Mouse (Mus musculus) ovary, postnatal 10 days (tissue): ENCODE data around the gene Caps2.
A peak's percentile ranks its signal among the peaks of the same experiment; 100 is the strongest.
"Not testable (repeated sequence)": the region's sequence is repeated elsewhere in the genome, so short reads cannot be mapped to it uniquely, and the experiment has no call there.

Experiments used
- DNase-seq: peaks from one replicate; pipeline ENCODE4 v3.0.0; 2022; ENCODE audit warnings: low spot score

The Caps2 gene

DNA sequence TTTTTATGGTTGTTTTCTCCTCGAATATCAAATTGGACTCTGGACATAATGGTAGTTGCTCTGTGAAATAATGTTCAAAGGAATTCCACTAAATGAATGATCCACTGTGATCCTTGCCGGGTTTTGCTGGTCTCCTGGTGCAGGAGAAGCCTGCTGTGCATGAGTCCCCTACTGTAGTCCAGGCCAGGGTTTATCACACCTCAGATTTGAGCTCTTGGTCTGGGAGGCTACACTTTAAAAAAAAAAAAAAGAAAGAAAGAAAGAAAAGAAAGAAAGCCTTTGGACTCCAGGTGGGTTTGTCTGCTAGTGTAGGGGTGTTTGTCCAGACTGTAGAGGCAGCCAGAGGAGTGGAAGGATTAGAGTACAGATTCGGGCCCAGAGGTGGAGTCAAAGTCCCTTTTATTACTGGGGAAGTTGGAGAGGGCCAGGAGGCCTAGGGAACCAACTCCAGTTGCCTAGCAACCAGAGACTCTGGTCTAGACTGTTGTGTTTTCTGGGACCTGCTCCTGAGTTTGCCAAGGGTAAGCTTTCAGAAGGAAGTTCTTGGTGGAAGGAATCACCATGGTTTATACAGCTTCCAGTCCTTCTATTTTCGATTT, at the start of gene Caps2:
Gene Caps2 (plus strand): TSS at position 454 of the 599 bp plus-strand sequence.
- no peak for DNase-seq

DNA sequence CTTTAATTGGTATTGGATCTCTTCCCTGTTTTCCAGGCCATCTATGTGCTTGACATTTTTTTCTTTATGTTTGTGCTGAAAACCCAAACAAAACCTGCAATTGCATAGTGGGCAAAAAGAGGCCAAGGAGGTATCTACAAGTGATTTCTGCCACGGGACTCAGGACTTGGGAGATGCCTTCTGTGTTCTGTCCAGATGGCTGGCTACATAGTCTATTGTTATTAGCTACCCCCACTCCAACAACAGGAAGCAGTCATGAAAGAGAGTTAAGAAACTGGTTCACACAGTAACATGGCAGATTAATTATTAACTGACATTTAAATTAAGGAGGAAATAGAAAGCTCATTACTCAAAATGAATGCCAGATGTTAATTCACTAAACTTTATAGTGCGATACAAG, 38.3 kb upstream of the Caps2 start:
- DNase-seq = not testable (repeated sequence)

DNA sequence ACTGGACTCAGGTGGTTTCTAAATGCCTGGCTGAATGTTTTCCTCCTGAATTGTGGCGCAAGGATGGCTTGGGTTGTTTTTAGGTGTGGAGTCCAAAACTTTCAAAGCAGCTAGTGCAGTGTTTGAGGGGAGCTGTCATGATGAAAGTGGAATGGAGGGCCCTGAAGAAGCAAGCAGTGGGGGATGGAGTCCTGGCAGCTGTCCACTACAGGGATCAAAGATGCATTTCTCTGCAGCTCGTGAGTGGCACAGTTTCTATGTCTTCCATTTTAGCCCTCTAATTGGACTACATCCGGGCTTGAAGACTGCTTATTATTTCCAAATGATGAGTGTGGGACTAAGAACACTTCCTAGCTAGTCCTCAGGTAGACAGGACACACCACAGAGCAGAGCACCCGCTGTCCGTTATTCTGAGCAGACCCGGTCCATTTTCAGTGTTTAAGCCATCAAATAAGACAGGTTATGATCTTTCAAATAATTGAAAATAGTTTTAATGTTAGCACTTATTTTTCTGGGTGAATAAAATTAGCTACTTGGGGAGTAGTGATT, 35.7 kb upstream of the Caps2 start:
- DNase-seq = not testable (repeated sequence)

DNA sequence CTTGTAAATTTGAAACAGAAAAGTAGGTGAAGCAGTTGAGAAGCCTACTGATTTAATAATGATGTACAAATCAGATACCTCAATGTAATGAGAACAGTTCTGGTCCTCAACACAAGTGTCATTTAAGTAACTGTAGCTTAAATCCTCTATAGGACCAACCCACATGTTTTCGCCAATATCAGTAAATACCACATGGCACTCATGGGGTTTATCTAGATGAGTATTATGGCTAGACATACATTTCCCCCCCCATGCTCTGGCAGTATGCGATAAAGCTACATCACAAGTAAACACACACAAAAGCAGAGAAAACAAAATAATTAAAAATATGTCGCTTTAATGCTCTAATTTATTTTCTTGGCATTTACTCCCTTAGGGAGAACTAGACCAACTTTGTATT, 31.2 kb upstream of the Caps2 start:
- no peak for DNase-seq

DNA sequence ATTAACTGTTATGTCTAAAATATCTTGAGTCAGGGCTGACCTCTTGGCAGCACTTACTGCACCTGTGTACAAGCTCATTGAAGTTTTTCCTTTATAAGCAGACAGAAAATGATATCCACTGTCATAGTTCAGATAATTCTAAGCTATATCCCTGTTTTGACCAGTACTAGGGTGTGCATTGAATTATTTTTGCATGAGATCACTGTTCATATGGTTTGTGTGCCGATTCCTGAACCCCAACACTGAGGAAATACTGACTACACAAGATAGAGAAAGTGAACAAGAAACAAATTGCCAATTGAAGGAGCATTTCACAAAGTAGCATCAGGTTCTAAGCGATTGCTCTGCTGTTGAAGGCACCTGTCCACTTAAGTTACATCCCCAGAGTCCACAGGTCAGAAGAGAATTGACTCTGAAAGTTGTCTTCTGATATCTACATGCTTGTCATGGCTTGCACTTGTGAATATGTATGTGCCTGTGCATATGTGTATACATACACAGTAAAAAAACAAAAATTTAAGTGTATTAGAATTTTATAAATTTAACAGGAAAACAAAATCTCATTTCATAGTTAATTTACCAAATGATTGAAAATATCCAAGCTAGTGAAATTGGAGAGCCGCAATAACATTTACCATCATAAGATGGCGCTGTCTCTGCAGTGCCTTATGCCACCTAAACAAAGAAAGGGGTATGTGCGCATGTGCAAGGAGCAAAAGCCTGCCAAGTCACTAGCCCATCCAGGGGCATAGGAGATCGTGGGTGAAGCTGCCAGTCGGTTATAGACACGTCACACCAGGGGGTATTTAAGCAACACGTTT, 25.2 kb upstream of the Caps2 start:
- no peak for DNase-seq

DNA sequence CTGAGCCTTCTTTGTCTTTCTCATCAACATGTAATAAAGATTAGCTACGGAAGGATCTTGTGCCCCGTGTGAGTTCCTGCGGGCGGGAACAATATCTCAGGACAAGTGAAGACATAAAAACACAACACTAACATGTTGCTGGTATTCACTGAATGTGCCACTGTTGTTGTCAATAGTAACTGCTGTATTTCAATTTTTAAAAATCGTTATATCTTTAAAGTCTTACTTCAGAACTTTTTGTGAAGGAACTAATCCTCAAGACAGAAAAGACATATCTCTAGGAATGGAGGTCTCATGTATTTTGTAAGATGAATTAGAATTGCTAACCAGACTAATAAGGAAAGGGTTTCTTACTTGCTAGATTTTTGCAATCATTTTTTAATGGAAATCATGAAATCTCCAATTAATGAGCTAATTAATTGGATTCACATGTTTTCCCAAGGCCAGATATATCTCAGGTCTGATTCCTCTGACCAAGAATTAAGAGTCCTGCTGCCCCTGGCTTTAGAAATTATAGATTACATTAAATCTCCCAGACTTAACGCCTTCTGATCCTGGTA, 24.5 kb upstream of the Caps2 start:
- DNase-seq = no peak

DNA sequence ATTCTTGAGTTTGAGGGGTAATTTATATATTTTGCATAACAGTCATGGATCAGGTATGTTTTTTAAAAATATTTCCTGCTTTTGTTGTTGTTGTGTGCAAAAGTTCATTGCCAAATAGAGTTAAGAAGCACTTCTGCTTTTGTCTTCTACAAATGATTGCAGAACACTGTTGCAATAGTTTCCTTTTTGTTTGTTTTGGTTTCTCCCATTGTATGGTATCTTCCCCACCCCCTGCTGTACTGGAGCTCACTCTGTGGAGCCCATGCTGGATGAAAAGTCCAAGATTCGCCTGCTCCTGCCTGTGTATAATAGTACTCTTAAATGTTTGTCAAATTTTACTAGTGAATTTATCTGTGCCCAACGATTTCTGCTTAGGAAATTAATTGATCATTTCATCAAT, 23.6 kb upstream of the Caps2 start:
- DNase-seq = no peak

DNA sequence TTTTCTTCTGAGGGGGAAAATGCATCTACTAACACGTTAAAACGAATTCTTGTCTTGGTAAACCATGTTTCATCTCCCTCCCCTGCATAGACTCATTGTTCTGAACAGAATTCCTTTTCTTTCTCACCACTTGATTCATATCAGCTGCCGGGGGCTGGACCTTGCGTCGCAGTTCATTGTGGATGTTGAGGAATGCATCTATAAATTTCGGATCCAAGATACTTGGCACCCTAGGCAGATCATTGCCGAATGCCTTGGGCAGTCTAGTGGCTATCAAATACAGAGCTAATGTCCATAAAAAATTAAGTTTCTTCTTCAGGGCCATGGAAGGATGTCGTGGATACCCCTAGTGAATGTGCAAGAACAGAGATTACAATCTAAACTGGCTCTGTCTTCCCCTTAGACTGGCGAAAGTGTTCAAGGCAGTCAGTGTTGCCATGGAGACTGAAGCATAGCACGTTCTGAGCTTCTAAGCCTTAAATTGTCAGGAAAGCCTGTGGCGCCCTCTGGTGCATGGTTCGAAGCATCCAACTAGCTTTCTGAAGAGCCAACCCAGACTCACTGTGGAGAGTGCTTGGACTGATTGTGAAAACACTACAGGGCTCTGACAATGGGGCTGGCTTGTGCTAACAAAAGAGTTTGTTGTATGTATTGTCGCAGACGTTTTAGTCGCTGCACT, 3.4 kb upstream of the Caps2 start, which contains the start of gene Glipr1l3:
Gene Glipr1l3 (minus strand): TSS at position 446 of the 679 bp plus-strand sequence.
- DNase-seq = peak; percentile 11

DNA sequence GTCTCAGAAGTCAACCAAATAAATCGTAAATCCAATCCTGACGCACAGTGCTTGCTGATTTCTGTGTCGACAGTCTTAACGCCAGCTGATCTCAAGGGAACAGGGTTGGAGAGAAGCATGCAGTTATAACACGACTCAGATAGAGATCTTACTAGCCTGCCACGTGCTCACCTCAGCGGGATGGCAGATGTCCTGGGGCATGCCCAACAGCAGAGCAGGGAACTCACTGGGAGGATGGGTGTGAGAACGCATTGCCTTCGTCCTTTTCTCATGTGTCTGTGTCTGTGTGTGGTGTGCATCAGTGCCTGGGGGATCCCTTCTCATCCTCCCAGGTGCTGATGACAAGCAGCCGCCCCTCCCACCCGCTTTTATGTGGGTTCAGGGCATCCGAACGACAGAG, 13.6 kb downstream of the Caps2 start:
- not testable (repeated sequence) for DNase-seq

DNA sequence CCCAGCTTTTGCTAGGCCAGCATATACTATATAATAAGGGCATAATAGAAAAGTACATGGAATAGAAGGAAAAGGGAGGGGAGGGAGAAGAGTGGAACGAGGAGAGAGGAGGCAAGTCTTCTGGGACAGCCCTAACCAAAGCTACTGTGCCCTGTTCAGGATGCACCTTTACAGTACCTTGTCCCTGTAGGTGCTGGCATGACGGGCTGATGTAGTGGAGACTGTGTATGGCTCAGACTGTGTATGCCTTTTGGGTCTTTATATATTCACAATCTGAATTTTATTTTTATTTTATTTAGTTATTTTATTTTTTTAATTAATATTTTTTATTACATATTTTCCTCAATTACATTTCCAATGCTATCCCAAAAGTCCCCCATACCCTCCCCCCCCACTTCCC, 30.5 kb downstream of the Caps2 start:
- DNase-seq = not testable (repeated sequence)

DNA sequence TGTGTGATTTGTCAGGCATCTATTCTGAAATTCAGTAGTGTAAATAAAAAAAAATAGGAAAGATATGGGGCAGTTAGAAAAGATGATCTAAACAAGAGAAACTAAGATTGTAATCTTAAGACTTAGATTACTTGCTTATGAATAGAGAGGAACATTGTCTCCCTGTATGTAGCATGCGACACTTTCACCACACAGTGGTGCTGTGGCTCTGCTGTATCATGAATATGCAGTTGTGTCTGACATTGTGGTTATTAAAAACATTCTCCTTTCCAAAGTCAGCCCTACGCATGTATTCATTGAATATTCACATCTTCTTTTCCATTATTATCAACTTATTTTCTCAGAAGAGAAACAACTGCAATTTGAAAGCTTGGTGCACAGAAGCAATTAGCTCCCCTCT, 40.0 kb downstream of the Caps2 start:
- no peak for DNase-seq

DNA sequence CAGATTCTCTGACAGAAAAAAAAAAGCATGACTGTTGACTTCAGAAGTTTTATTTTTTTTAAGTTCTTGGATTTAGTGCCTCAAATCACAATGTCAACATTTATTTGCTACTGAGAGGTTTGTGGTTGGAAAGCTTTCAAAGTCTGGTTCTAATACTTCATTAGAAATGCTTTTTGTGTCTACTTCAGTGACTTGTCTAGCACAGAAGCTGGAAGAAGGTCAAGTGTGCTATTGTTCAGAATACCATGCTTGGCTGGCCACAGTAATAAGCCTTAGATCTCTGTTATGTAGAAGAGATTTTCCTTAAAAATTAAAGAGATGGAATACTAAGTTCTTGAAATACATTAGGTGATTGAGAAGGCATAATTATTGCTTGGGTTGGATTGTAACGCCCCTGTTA, 63.7 kb downstream of the Caps2 start:
- DNase-seq = no peak

DNA sequence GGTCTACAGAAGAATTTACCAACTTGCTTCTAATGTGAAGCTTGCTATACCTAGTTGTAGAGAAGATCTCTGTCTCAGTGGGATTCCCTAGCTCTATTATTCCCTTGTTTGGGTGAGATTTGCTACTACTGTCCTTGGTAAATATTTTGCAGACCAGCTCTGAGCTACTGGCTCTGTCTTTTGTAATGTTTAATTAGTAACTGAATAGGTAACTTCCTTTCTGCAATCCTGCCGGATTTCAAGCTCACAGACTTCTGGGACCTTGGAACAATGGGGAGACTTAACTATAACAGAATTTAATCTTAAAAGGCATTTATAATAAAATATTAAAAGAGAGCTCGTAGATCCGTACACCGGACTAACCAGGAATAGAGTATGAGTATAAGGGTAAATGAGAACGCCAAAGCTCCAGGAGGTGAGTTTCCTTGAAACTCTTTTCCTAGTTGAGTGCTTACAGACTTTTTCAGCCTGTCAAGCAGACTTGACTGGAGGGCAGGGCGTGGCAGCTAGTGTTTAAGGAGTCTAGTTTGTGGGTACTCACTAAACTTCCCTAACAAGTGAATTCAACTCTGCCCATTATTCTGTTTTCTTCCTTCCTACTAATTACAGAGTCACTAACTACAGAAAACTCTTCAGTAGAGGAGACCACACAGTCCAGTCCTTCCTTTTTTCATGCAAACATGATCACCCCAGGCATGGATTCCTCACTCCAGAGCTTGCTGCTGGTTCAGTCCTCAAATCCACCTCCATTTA, 65.8 kb downstream of the Caps2 start:
- DNase-seq = not testable (repeated sequence)

DNA sequence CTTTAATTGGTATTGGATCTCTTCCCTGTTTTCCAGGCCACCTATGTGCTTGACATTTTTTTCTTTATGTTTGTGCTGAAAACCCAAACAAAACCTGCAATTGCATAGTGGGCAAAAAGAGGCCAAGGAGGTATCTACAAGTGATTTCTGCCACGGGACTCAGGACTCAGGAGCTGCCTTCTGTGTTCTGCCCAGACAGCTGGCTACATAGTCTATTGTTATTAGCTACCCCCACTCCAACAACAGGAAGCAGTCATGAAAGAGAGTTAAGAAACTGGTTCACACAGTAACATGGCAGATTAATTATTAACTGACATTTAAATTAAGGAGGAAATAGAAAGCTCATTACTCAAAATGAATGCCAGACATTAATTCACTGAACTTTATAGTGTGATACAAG, 69.3 kb downstream of the Caps2 start:
- DNase-seq = not testable (repeated sequence)

DNA sequence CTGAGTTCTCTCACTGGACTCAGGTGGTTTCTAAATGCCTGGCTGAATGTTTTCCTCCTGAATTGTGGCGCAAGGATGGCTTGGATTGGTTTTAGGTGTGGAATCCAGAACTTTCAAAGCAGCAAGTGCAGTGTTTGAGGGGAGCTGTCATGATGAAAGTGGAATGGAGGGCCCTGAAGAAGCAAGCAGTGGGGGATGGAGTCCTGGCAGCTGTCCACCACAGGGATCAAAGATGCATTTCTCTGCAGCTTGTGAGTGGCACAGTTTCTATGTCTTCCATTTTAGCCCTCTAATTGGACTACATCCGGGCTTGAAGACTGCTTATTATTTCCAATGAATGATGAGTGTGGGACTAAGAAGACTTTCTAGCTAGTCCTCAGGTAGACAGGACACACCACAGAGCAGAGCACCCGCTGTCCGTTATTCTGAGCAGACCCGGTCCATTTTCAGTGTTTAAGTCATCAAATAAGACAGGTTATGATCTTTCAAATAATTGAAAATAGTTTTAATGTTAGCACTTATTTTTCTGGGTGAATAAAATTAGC, 72.0 kb downstream of the Caps2 start:
- DNase-seq = not testable (repeated sequence)

DNA sequence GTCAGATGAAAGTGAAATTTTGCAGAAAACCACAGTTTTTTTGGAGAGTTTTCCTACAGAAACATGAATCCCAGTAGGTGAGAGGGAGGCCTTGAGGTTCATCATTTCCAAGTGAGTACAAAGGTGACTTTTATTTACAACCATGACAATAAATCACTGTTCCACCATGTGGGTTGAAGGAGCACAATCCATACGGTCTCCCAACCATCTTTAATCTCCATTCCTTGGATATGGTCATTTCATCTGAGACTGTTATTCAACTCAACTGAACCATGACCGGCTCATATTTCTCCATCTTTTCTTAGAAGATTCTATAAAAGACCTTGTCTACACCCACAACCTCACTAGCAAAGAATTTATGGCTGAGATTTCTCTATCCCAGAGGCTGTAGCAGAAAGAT, 84.9 kb downstream of the Caps2 start:
- DNase-seq = no peak

DNA sequence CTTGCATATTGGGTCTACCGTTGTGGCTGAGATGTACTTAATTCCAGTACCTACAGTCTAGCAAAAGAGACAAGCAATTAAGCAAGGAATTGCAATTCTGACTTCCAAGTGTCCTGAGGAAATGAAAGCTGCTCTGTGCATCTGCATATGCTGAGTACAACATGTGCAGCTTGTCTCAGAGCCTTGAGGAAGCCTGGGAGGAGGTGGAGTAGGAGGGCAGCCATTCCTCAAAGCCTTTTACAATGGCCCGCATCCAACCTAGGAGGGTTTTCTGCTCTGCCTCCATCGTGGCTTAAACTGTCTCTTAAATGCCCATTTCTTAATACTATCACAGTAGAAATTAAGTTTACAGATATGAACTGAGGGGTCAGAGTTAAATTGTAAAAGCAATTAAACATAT, 100.0 kb downstream of the Caps2 start:
- DNase-seq = no peak
